Mouse (Mus musculus): Measurements from ENCODE around the gene B430305J03Rik.

- TF ChIP-seq CTCF (IDR thresholded peaks at IDR 0.05; ENCODE audit: low read depth) (no peak), EP300 (IDR thresholded peaks at IDR 0.05; ENCODE audit: low read depth) (no peak)
These were observed 29.5 kb downstream of the B430305J03Rik start for GRCm38 (mm10) chr3:61336205-61336604.
